Mouse (Mus musculus) megakaryocyte, embryonic 14.5 days (primary cell): ENCODE measurements around the gene Cfap44.

Experiments used
- FLI1 ChIP-seq: IDR thresholded peaks from 2 replicates; pipeline ENCODE4 v1.6.1; 2012; ENCODE audit warnings: low read length, inconsistent platforms, mixed read lengths
- GATA1 ChIP-seq: IDR thresholded peaks from 3 replicates; pipeline ENCODE4 v1.6.1; 2012; ENCODE audit warnings: mixed read lengths, low read length, inconsistent platforms, borderline replicate concordance

- TF ChIP-seq GATA1 (no peak), FLI1 (no peak)
Measured at GRCm38 (mm10) chr16:44487194-44487593, 92.6 kb downstream of the Cfap44 start.
